Mouse (Mus musculus) testis, postnatal 10 days (tissue): ENCODE results near the gene Ms4a10.
A peak's percentile ranks its signal among the peaks of the same experiment; 100 is the strongest.

ENCODE experiments used
- DNase-seq: peaks from one replicate; pipeline ENCODE4 v3.0.0; 2021; ENCODE audit warnings: low spot score

The Ms4a10 gene

GRCm38 (mm10) chr19:10974238-10974865 lies at the start of gene Ms4a10:
Gene Ms4a10, minus strand, starts transcription at chr19:10974670.
- DNase-seq, result no peak

GRCm38 (mm10) chr19:11022382-11022781 lies 47.9 kb upstream of the Ms4a10 start:
- no peak for DNase-seq

- DNase-seq, result no peak
Observed at GRCm38 (mm10) chr19:11017891-11018290, 43.4 kb upstream of the Ms4a10 start, which contains the start of gene Ms4a18. Gene Ms4a18, minus strand, starts transcription at chr19:11018031.

GRCm38 (mm10) chr19:11017251-11017650 lies 42.8 kb upstream of the Ms4a10 start:
- DNase-seq, result no peak

DNA sequence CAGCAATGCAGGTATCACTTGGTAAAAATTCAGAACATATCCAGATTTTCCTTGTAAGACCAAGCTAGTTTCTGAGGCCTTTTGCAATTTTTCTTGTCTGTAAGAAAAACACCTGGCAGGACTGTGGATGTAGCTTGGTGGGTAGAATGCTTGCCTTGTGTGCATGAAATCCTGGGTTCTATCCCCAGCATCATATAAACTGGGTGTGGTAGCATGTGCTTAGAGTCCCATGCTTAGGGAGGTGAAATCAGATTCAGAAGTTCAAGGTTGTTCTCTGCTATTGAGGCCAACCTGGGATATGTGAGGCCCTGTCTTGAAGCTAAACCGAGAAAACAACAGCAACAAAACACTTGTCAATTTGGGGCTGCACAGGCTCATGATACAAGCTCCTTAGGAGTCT lies 41.5 kb upstream of the Ms4a10 start:
- DNase-seq, result no peak

GRCm38 (mm10) chr19:11015468-11015867 lies 41.0 kb upstream of the Ms4a10 start:
- DNase-seq, result no peak

DNA sequence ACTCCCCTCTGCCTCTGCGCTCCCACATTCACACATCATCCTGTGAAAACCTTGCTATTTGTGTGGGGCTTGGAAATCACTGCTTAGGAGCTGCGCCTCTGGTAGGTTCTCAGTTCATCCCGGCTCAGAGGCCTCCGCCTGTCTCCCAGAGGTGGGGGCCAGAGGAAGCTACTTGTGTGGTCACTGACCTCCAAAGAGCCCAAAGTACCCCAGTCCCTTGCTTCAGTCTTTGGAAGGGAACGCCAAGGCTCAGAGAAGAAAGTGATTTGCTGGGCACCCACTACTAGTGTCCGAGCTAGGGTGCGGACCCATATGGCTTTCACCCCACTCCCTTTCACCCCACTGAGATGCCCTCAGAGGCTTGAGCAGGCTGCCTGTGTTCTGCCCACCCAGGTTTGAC lies 18.7 kb upstream of the Ms4a10 start, which contains the start of gene Ms4a15:
Gene Ms4a15 (minus strand): TSS at position 101 of the 400 bp plus-strand sequence.
- no peak for DNase-seq

DNA sequence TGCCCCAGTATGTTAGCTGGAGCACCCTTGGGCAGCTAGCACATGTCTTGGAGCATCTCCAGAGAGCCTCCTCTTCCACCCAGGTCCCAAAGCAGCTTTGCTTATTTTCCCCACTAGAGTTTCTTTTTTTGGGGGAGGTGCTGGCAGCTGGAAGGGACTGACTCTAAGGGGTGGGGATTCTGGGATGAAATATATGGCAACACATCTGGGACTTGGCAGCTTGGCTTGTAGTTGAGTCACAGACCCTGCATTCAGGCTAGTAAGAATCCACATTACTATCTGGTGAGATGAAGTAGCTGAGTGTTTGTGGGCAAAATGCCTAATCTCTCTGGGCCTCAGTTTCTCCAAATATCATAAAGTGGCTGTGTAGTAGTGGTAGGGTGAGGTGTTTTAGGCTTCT lies 17.4 kb upstream of the Ms4a10 start:
- DNase-seq, result no peak

DNA sequence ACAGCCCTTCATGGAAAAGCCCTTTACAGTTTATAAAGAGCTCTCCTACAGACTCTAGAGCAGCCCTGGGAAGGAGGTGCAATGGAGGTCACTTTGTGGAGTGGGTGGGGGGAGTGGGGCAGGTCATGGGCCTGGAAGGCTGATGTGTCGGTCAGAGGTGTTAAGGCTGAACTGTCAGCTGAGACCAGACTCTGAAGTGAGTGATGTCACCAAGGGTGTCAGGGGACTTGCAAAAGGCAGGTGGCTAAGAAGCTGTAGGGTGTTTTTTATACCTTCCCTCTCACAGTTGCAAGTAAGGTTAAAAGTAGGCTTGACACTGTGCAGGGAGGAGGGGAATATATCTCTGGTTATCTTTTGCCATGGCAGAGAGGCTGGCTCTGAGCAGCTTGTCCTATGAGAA lies 16.3 kb upstream of the Ms4a10 start:
- DNase-seq, result no peak

DNA sequence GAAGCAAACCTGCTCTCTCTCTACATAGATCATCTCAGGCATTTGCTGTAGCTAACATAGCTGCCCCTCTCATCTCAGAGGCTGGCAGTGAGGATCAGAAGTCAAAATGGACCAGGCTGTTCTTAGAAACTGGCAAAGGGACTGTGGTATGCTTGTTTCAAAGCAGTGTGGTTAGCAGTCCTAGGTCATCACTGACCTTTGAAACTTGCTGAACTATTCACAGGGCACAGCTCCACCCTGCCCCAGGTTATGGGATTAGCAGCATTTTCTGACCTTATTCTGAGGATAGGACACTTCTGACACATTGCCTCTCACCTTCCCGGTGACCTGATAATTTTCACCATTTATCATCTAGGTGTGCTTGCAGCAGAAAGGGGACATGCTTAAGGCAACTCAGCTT lies 14.1 kb upstream of the Ms4a10 start:
- no peak for DNase-seq

DNA sequence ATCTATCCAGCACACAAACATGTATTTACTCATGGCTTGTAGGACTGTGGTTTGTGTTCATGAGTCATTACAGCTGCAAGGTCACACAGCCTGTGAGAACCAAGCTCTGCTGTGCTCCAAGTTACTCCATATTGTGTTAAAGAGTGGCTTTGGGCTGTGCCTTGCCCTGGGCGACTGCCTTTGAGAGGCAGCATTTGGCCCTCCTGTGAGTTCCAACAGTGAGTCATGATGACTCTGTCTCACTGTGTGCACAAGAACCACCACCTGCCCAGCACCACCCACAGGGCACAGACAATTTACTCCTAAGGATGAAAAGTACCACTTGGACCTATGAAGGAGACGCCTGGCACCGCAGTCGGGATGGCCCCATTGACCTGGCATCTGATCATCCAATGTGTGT lies 11.4 kb upstream of the Ms4a10 start:
- no peak for DNase-seq

DNA sequence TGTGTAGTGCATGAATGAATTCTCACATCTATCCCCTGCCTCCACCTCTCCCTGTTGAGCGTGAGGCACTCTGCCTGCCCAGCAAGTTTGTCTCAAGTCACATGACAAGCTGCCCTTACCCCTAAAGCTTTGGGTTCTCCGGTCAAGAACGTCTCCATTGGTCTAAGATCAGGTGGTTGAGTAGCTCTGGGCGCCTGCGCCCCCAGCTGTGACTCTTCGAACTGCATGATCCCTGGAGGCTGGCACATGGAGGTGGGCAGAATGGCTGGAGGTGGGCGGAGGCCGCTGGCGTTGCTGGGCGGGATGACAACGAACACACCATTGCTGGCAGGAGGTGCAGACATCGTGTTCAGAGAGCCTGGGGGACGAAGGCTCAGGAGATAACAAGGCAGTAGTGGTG lies 10.1 kb upstream of the Ms4a10 start:
- no peak for DNase-seq

DNA sequence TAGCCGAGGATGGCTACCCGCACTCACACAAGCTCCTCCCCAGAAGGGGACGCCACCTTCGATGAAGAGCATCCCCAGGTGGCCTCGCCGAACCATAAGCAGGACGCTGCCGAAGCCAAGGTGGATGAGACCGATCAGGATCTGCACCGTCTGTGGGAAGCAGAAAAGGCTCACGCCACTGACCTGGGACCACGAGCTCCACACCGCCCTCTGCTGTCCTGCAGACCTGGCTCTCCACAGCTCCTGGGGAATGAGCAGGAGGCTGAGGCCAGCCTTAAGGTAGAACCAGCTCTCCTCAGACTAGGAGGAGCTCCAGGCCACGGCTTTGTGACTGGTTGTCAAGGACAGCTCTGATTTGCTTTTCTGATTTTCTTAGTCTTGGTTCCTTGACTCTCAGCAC lies 8.7 kb upstream of the Ms4a10 start:
- peak; percentile 80 for DNase-seq

GRCm38 (mm10) chr19:10980210-10980609 lies 5.7 kb upstream of the Ms4a10 start:
- no peak for DNase-seq

DNA sequence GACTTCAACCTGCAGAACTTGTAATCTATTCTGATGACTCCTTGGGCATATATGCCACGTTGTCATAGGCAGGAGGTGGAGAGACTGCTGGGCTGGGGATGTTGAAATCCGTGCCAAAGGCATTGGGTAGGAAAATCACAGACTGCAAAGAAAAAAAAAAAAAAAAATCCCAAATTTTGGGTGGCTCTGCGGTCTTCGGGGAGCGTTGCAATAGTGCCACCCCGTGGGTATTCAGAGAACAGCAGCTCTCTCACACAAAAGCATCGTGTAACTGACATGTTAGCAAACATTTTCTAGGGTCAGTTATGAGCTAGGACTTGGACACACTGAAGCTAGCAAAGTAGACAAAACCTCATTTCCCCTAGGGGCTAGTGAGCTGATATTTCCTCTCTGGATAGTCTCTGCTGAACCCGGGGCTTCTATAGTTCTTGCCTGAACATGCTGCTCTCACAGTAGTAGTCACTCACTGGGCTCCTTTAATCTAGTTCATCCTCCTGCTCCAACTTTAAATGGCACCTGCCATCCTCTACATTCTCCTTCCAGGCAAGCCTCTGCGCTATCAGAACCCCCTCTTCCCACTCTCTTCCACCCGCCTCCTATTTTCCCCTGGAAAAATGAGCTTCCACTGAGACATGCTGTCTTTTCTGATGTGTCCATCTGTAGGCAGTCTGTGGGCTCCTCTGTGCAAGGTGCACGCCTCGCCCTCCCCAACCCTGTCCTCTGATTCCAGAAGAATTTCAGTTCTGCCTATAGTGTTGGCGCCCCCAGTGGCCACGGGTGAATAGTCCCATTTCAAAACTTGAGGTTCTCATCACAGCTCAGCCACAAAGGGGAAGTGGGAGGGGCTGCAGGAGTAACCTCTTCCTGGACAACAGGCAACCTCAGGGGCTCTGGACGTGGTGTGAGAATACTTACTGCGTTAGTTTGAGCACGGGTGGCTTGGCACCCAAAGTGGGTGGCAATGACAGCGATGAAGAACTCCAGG lies 5.0 kb upstream of the Ms4a10 start:
- peak; percentile 92 for DNase-seq

- no peak for DNase-seq
Observed at GRCm38 (mm10) chr19:10976318-10976717, 1.8 kb upstream of the Ms4a10 start.

DNA sequence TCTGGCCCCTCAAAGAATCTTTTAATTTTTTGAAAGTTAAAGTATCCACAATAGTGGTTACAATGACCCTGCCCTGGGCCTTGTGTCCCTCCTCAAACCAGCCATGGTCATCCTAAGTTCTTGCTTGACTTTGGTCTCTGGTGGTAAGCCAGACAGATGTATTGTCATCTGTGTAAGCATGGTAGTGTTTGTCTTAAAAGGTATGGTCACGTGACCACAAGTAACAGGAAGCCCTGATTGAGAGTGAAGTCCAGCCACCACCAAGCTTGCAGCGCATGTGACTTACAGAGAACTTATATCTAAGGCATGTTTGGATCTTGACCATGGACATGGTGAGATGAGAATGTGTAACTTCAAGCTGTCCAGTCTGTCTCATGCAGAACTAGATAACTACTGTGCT lies 717 bp upstream of the Ms4a10 start:
- DNase-seq, result no peak

- no peak for DNase-seq
Observed at GRCm38 (mm10) chr19:10973187-10973586, 1.3 kb downstream of the Ms4a10 start.

- no peak for DNase-seq
Observed at GRCm38 (mm10) chr19:10972660-10973059, 1.8 kb downstream of the Ms4a10 start.

- no peak for DNase-seq
Observed at GRCm38 (mm10) chr19:10970457-10970856, 4.0 kb downstream of the Ms4a10 start.

- peak; percentile 63 for DNase-seq
Observed at GRCm38 (mm10) chr19:10968578-10968977, 5.9 kb downstream of the Ms4a10 start.

- no peak for DNase-seq
Observed at GRCm38 (mm10) chr19:10965721-10966120, 8.7 kb downstream of the Ms4a10 start.

GRCm38 (mm10) chr19:10959978-10960346 lies 14.5 kb downstream of the Ms4a10 start:
- DNase-seq, result no peak
